Mouse (Mus musculus) fibroblast of lung, adult 2 months (primary cell): ENCODE results near the gene Mrgprf.

Experiments
- DNase-seq: peaks from one replicate; pipeline ENCODE4 v3.0.0-alpha.2; 2011; ENCODE audit warnings: low read depth

The Mrgprf gene

GRCm38 (mm10) chr7:145299562-145300320 is 887 bp upstream of the Mrgprf start:
- DNase-seq, result peak; percentile 83

GRCm38 (mm10) chr7:145301008-145301340 is 346 bp downstream of the Mrgprf start:
- DNase-seq, result no peak

- DNase-seq, result peak; percentile 64
These were observed 845 bp downstream of the Mrgprf start for GRCm38 (mm10) chr7:145301341-145302005.

- peak; percentile 83 for DNase-seq
These were observed 2.1 kb downstream of the Mrgprf start for GRCm38 (mm10) chr7:145302488-145303285.

- DNase-seq, result no peak
These were observed 3.5 kb downstream of the Mrgprf start for GRCm38 (mm10) chr7:145304153-145304552.

DNA sequence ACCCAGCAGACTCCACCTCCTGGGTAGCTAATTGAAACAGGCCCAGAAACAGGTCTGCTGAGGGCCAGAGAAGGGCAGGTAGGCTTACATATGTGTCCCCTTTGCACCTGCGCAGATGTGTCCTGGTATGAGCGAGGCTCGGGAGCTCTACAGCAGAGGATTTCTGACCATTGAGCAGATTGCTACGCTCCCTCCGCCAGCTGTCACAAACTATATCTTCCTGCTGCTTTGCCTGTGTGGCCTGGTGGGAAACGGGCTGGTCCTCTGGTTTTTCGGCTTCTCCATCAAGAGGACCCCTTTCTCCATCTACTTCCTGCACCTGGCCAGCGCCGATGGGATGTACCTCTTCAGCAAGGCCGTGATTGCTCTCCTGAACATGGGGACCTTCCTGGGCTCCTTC is 7.0 kb downstream of the Mrgprf start:
- DNase-seq, result no peak

DNA sequence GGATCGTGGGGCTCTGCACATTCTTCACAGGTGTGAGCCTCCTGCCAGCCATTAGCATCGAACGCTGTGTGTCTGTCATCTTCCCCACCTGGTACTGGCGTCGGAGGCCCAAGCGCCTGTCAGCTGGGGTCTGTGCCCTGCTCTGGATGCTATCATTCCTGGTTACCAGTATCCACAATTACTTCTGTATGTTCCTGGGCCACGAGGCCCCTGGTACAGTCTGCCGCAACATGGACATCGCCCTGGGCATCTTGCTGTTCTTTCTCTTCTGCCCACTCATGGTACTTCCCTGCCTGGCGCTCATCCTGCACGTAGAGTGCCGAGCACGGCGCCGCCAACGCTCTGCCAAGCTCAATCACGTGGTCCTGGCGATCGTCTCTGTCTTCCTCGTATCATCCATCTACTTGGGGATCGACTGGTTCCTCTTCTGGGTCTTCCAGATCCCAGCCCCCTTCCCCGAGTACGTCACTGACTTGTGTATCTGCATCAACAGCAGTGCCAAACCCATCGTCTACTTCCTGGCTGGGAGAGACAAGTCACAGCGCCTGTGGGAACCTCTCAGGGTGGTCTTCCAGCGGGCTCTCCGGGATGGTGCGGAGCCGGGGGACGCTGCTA is 7.5 kb downstream of the Mrgprf start:
- no peak for DNase-seq

- peak; percentile 36 for DNase-seq
These were observed 8.2 kb downstream of the Mrgprf start for GRCm38 (mm10) chr7:145308866-145309265.

DNA sequence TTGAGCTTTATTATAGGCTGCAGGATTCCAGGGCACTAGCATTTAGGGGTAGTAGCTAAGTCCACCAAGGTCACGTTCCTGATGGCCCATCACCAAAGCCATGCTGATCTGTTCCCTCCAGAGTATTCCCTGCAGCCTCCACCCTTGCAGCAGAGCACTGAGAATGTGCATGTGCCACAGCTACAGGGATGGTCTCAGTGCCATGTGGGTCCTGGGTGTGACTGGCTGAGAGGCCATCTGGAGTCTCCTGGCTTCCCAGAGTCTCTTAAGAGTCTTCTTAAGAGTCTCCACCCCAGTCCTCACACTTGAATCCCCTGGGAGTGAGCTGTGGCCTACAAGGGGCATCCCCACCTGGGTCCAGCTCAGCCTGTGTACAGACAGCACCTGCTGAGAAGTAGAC is 9.2 kb downstream of the Mrgprf start:
- no peak for DNase-seq

GRCm38 (mm10) chr7:145310526-145310925 is 9.9 kb downstream of the Mrgprf start:
- no peak for DNase-seq

- peak; percentile 66 for DNase-seq
These were observed 11.5 kb downstream of the Mrgprf start for GRCm38 (mm10) chr7:145312137-145312536.

GRCm38 (mm10) chr7:145314785-145315411 is 14.3 kb downstream of the Mrgprf start, which contains the start of gene Mrgprd:
Gene Mrgprd (plus strand): TSS chr7:145314835.
- no peak for DNase-seq

- DNase-seq, result peak; percentile 69
These were observed 16.9 kb downstream of the Mrgprf start for GRCm38 (mm10) chr7:145317522-145317921.

- DNase-seq, result peak; percentile 32
These were observed 18.9 kb downstream of the Mrgprf start for GRCm38 (mm10) chr7:145319481-145319880.

- no peak for DNase-seq
These were observed 23.0 kb downstream of the Mrgprf start for GRCm38 (mm10) chr7:145323607-145324006.

DNA sequence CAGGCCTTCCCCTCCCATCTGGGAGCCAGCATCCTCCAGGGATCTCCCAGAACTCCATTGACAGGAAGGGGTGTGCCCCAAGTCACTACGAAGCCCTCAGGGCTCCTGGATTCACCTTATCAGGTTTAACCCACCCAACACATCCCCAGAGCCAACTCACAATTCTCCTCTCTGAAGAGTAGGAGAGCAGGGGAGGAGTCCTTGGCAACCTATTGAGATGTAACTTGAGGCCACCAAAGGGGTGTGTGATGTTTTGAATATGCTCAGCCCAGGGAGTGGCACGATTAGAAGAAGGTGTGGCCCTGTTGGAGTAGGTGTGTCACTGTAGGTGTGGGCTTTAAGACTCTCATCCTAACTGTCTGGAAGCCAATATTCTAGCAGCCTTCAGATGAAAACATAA is 25.1 kb downstream of the Mrgprf start:
- no peak for DNase-seq

GRCm38 (mm10) chr7:145329982-145330381 is 29.4 kb downstream of the Mrgprf start:
- peak; percentile 94 for DNase-seq

GRCm38 (mm10) chr7:145330641-145331040 is 30.0 kb downstream of the Mrgprf start:
- peak; percentile 27 for DNase-seq

DNA sequence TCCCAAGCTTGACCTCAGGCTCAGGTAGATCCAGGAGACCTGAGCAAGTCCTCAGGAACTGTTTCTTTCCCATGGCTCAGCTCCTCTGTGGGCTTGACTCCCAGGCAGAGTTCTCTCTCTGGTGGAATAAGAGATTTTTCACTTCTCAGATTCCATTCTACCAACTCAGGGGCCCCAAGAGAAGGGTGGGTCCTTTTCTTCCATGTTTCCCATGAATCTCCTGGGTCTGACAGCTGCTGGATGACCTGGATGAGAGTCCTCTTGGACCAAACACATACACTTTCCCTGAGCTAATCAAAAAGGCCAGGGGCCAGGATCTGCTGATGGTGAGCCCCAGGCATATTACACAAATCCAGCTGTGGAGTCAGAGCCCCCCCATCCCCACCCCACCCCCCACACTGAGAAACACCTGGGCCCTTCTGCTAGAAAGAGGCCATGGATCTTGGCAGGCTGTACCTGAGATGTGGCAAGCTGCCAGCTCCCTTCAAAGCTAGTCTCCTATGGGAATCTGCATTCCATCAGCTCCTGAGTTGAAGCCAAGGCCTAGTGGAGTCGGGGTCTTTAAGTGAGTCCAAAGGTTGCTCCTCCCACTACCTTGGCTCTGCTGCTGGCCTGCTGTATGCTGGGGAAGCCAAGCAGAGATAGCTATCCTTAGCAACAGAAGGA is 31.9 kb downstream of the Mrgprf start:
- DNase-seq, result peak; percentile 57

DNA sequence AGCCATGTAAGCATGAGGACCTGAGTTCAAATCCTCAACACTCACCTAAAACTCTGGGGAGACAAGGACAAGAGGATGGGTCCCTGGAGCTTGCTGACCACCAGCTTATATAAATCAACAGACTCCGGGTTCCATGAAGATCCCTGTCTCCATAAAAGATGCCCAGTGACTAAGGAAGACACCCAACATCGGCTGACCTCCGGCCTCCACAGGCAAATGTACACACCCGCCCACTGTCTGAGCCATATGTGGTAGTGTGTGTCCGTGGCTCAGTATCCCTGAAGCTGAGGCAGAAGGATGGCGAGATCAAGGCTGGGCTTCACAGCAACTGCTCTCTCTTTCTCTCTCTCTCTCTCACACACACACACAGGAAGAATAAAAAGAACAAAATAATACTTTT is 33.3 kb downstream of the Mrgprf start:
- DNase-seq, result no peak

DNA sequence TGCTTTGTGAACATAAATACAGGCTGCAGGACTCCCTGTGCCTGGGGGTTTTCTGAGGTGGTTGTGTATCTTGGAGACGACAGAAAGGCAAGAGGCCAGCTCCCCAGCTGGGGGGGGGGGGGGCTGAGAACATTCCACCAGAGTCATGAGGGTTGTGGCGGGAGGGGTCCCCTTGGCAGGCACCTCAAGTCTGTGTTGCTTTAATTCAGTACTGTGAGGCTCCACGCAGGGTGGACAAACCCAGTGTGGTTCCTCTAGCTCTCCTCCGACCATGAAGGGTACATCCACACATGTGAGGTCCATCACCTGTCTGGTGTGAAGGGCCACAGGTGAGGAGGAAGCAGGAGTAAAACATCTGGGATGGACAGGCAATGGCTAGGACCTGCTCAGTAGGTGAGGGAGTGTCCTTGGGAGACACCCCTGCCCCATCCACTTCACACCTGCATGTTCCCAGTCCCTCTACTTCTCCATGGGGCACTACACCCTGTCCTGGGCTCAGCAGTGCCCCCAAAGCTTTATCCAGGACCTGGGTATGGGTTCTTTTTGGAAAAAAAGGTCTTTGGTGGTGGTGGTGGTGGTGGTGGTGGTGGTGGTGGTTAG is 33.9 kb downstream of the Mrgprf start:
- DNase-seq, result peak; percentile 30
